Mouse (Mus musculus) neural tube, embryonic 10.5 days (tissue): ENCODE data around the gene Slc38a10.

Source experiments
- DNase-seq: peaks from one replicate; pipeline ENCODE4 v3.0.0-alpha.2; 2017; ENCODE audit warnings: low spot score; ENCODE audit errors: extremely low spot score

The Slc38a10 gene

GRCm38 (mm10) chr11:120107026-120107425 is 44.1 kb downstream of the Slc38a10 start:
- no peak for DNase-seq

GRCm38 (mm10) chr11:120103431-120103997 is 47.6 kb downstream of the Slc38a10 start:
- no peak for DNase-seq

- DNase-seq = peak; percentile 74
Measured at GRCm38 (mm10) chr11:120101036-120101435, 50.1 kb downstream of the Slc38a10 start.

GRCm38 (mm10) chr11:120098588-120099511 is 52.3 kb downstream of the Slc38a10 start, which contains the start of the genes Tepsin and Ndufaf8:
TSS of gene Tepsin (minus strand) at chr11:120098731.
TSS of gene Ndufaf8 (plus strand) at chr11:120098928.
- DNase-seq = peak; percentile 100

- no peak for DNase-seq
Measured at GRCm38 (mm10) chr11:120092817-120093591, 58.1 kb downstream of the Slc38a10 start.

GRCm38 (mm10) chr11:120090661-120091060 is 60.5 kb downstream of the Slc38a10 start:
- no peak for DNase-seq

- peak; percentile 96 for DNase-seq
Measured at GRCm38 (mm10) chr11:120086702-120087152, 64.4 kb downstream of the Slc38a10 start, which contains the start of gene Cep131. TSS of gene Cep131 (minus strand) at chr11:120086827.

GRCm38 (mm10) chr11:120085891-120086627 is 65.1 kb downstream of the Slc38a10 start:
- DNase-seq = no peak

GRCm38 (mm10) chr11:120080282-120080681 is 70.9 kb downstream of the Slc38a10 start:
- no peak for DNase-seq

- no peak for DNase-seq
Measured at GRCm38 (mm10) chr11:120076191-120076590, 75.0 kb downstream of the Slc38a10 start.

- no peak for DNase-seq
Measured at GRCm38 (mm10) chr11:120072986-120073647, 78.0 kb downstream of the Slc38a10 start.

GRCm38 (mm10) chr11:120071731-120072320 is 79.3 kb downstream of the Slc38a10 start:
- DNase-seq = no peak

GRCm38 (mm10) chr11:120071065-120071464 is 80.1 kb downstream of the Slc38a10 start:
- DNase-seq = no peak

GRCm38 (mm10) chr11:120070286-120070930 is 80.7 kb downstream of the Slc38a10 start:
- DNase-seq = no peak

GRCm38 (mm10) chr11:120069261-120069660 is 81.9 kb downstream of the Slc38a10 start:
- DNase-seq = peak; percentile 40

GRCm38 (mm10) chr11:120067834-120068233 is 83.3 kb downstream of the Slc38a10 start:
- DNase-seq = no peak

GRCm38 (mm10) chr11:120065291-120065690 is 85.9 kb downstream of the Slc38a10 start:
- DNase-seq = peak; percentile 44

GRCm38 (mm10) chr11:120064668-120065040 is 86.5 kb downstream of the Slc38a10 start:
- DNase-seq = no peak

GRCm38 (mm10) chr11:120064006-120064667 is 87.0 kb downstream of the Slc38a10 start:
- DNase-seq = no peak
